Mouse (Mus musculus) liver, adult 2 months (tissue): Measurements from ENCODE around the gene Gm26620.

ENCODE experiments used
- CTCF ChIP-seq: fragments of 200-500 bp; IDR thresholded peaks from 2 replicates; pipeline ENCODE4 v1.5.1; 2011; ENCODE audit warnings: low read depth, low read length, control low read depth
- POLR2A ChIP-seq: fragments of 200-500 bp; IDR thresholded peaks from 2 replicates; pipeline ENCODE4 v1.6.1; 2011; ENCODE audit warnings: low read length, control low read depth; ENCODE audit not compliant: insufficient read depth; ENCODE audit errors: extremely low read depth

DNA sequence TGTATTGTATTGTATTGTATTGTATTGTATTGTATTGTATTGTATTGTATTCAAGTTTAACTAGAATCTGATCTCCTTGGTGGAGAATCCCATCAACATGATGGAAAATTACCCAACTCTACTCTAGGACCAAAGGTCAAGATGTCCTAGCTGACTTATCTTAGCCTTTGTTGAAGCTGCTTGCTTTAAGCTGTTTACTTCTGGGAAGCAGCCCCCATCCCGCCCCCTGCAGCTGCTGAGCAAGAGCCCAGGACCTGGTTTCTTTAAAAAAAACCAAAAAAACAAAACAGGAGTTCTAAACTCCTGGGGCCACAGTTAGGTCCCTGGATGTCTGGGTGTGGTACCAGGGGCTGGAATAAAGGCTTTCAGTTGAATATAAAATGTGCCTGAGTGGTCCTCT is 7.4 kb downstream of the Gm26620 start:
- TF ChIP-seq CTCF (no peak), POLR2A (no peak)
